Mouse (Mus musculus) E14TG2a.4 (cell line): ENCODE data around the gene Gm20388.

ENCODE experiments used
- CTCF ChIP-seq: conservative IDR thresholded peaks from 2 replicates; pipeline ENCODE4 v1.5.1; 2014; ENCODE audit warnings: low read length
- NANOG ChIP-seq: IDR thresholded peaks from 2 replicates; pipeline ENCODE4 v1.6.1; 2014; ENCODE audit warnings: borderline replicate concordance, low read length, mixed read lengths
- POU5F1 ChIP-seq: IDR thresholded peaks from 2 replicates; pipeline ENCODE4 v1.6.1; 2014; ENCODE audit warnings: low read length, borderline replicate concordance

- TF ChIP-seq CTCF (0 out of 2 replicates have a peak, but pooled peaks have one; percentile 12), POU5F1 (no peak), NANOG (no peak)
Measured at GRCm38 (mm10) chr8:120538397-120539240, 628.0 kb downstream of the Gm20388 start.
